Mouse (Mus musculus): ENCODE measurements around the gene Kpna3. TPM values are rescaled to one million over a fixed set of nuclear protein-coding genes. Genes with fewer than 3 reads are reported as not detected.

Kpna3 gene
- polyA plus RNA-seq, 1 experiment = 23.6 TPM

- no peak overlapping the region for H3K27ac ChIP-seq (replicated peaks; ENCODE audit: low read depth, low read length)
- peaks cover 8% of the 10 kb centered on the region; the same call in 1 of the 2 replicates for H3K4me1 ChIP-seq (ENCODE audit: control insufficient read depth, insufficient read depth, insufficient read length, low read length)
- no peak overlapping the region for H3K4me3 ChIP-seq (ENCODE audit: insufficient read depth, low read depth, low read length)
Observed at GRCm38 (mm10) chr14:61415311-61415710, 24.4 kb downstream of the Kpna3 start.

GRCm38 (mm10) chr14:61414808-61415207 is 24.9 kb downstream of the Kpna3 start:
- no peak overlapping the region for H3K4me3 ChIP-seq (ENCODE audit: insufficient read depth, low read depth, low read length)
- H3K27ac ChIP-seq (replicated peaks; ENCODE audit: low read depth, low read length) = no peak overlapping the region
- peaks cover 8% of the 10 kb centered on the region; the same call in 1 of the 2 replicates for H3K4me1 ChIP-seq (ENCODE audit: control insufficient read depth, insufficient read depth, insufficient read length, low read length)

GRCm38 (mm10) chr14:61414199-61414598 is 25.5 kb downstream of the Kpna3 start:
- Histone ChIP-seq H3K27ac (replicated peaks; ENCODE audit: low read depth, low read length) (no peak overlapping the region; the same call in 1 of the 2 replicates), H3K4me1 (ENCODE audit: control insufficient read depth, insufficient read depth, insufficient read length, low read length) (peaks cover 8% of the 10 kb centered on the region; the same call in 1 of the 2 replicates)

GRCm38 (mm10) chr14:61413686-61414085 is 26.0 kb downstream of the Kpna3 start:
- Histone ChIP-seq H3K27ac (replicated peaks; ENCODE audit: low read depth, low read length) (no peak overlapping the region), H3K4me3 (ENCODE audit: insufficient read depth, low read depth, low read length) (no peak overlapping the region), H3K4me1 (ENCODE audit: control insufficient read depth, insufficient read depth, insufficient read length, low read length) (peaks cover 8% of the 10 kb centered on the region; the same call in 1 of the 2 replicates)

More at GRCm38 (mm10) chr14:61414199-61414598, 25.5 kb downstream of the Kpna3 start:
- no peak overlapping the region for H3K4me3 ChIP-seq (ENCODE audit: insufficient read depth, low read depth, low read length)

- H3K27ac ChIP-seq (replicated peaks; ENCODE audit: low read depth, low read length) = no peak overlapping the region
- no peak overlapping the region for H3K4me3 ChIP-seq (ENCODE audit: insufficient read depth, low read depth, low read length)
- peaks cover 5% of the 10 kb centered on the region; the same call in 1 of the 2 replicates for H3K4me1 ChIP-seq (ENCODE audit: control insufficient read depth, insufficient read depth, insufficient read length, low read length)
Observed at GRCm38 (mm10) chr14:61410020-61410419, 29.7 kb downstream of the Kpna3 start.

- no peak overlapping the region for H3K4me3 ChIP-seq (ENCODE audit: insufficient read depth, low read depth, low read length)
- H3K4me1 ChIP-seq (ENCODE audit: control insufficient read depth, insufficient read depth, insufficient read length, low read length) = 0 out of 2 replicates have a peak, but pooled peaks cover 2% of the 10 kb centered on the region
- H3K27ac ChIP-seq (replicated peaks; ENCODE audit: low read depth, low read length) = no peak overlapping the region
Observed at GRCm38 (mm10) chr14:61407055-61407454, 32.6 kb downstream of the Kpna3 start.

GRCm38 (mm10) chr14:61405761-61406160 is 33.9 kb downstream of the Kpna3 start:
- H3K27ac ChIP-seq (replicated peaks; ENCODE audit: low read depth, low read length) = no peak overlapping the region
- no peak overlapping the region for H3K4me3 ChIP-seq (ENCODE audit: insufficient read depth, low read depth, low read length)
- no peaks in the 10 kb centered on the region for H3K4me1 ChIP-seq (ENCODE audit: control insufficient read depth, insufficient read depth, insufficient read length, low read length)

- H3K4me3 ChIP-seq (ENCODE audit: insufficient read depth, low read depth, low read length) = no peak overlapping the region
- no peaks in the 10 kb centered on the region for H3K4me1 ChIP-seq (ENCODE audit: control insufficient read depth, insufficient read depth, insufficient read length, low read length)
- H3K27ac ChIP-seq (replicated peaks; ENCODE audit: low read depth, low read length) = no peak overlapping the region
Observed at GRCm38 (mm10) chr14:61404941-61405340, 34.7 kb downstream of the Kpna3 start.

- no peak overlapping the region for H3K4me3 ChIP-seq (ENCODE audit: insufficient read depth, low read depth, low read length)
- no peak overlapping the region for H3K27ac ChIP-seq (replicated peaks; ENCODE audit: low read depth, low read length)
- no peaks in the 10 kb centered on the region for H3K4me1 ChIP-seq (ENCODE audit: control insufficient read depth, insufficient read depth, insufficient read length, low read length)
Observed at GRCm38 (mm10) chr14:61394745-61395144, 44.9 kb downstream of the Kpna3 start.

- Histone ChIP-seq H3K4me1 (ENCODE audit: control insufficient read depth, insufficient read depth, insufficient read length, low read length) (no peaks in the 10 kb centered on the region), H3K4me3 (ENCODE audit: insufficient read depth, low read depth, low read length) (no peak overlapping the region), H3K27ac (replicated peaks; ENCODE audit: low read depth, low read length) (no peak overlapping the region)
Observed at GRCm38 (mm10) chr14:61390586-61390985, 49.1 kb downstream of the Kpna3 start.

GRCm38 (mm10) chr14:61367290-61367689 is 72.4 kb downstream of the Kpna3 start:
- no peaks in the 10 kb centered on the region for H3K4me1 ChIP-seq (ENCODE audit: control insufficient read depth, insufficient read depth, insufficient read length, low read length)
- H3K27ac ChIP-seq (replicated peaks; ENCODE audit: low read depth, low read length) = no peak overlapping the region
- no peak overlapping the region for H3K4me3 ChIP-seq (ENCODE audit: insufficient read depth, low read depth, low read length)

GRCm38 (mm10) chr14:61364656-61365055 is 75.0 kb downstream of the Kpna3 start:
- H3K27ac ChIP-seq (replicated peaks; ENCODE audit: low read depth, low read length) = no peak overlapping the region
- peaks cover 3% of the 10 kb centered on the region; the same call in 1 of the 2 replicates for H3K4me1 ChIP-seq (ENCODE audit: control insufficient read depth, insufficient read depth, insufficient read length, low read length)
- H3K4me3 ChIP-seq (ENCODE audit: insufficient read depth, low read depth, low read length) = no peak overlapping the region

- H3K4me1 ChIP-seq (ENCODE audit: control insufficient read depth, insufficient read depth, insufficient read length, low read length) = peaks cover 3% of the 10 kb centered on the region; the same call in 1 of the 2 replicates
- no peak overlapping the region for H3K27ac ChIP-seq (replicated peaks; ENCODE audit: low read depth, low read length)
- no peak overlapping the region for H3K4me3 ChIP-seq (ENCODE audit: insufficient read depth, low read depth, low read length)
Observed at GRCm38 (mm10) chr14:61363734-61364133, 75.9 kb downstream of the Kpna3 start.

GRCm38 (mm10) chr14:61362268-61362667 is 77.4 kb downstream of the Kpna3 start:
- H3K27ac ChIP-seq (replicated peaks; ENCODE audit: low read depth, low read length) = no peak overlapping the region
- peaks cover 3% of the 10 kb centered on the region; the same call in 1 of the 2 replicates for H3K4me1 ChIP-seq (ENCODE audit: control insufficient read depth, insufficient read depth, insufficient read length, low read length)
- no peak overlapping the region for H3K4me3 ChIP-seq (ENCODE audit: insufficient read depth, low read depth, low read length)

- Histone ChIP-seq H3K4me1 (ENCODE audit: control insufficient read depth, insufficient read depth, insufficient read length, low read length) (peaks cover 3% of the 10 kb centered on the region), H3K27ac (replicated peaks; ENCODE audit: low read depth, low read length) (no peak overlapping the region), H3K4me3 (ENCODE audit: insufficient read depth, low read depth, low read length) (peak overlapping the region; percentile 60; the same call in 1 of the 2 replicates)
Observed at GRCm38 (mm10) chr14:61360981-61361511, 78.6 kb downstream of the Kpna3 start.

Measured in brown adipose tissue, adult 24 weeks (tissue).